Mouse (Mus musculus) E14TG2a.4 (cell line): ENCODE data around the gene Gm266.

Experiments used
- CTCF ChIP-seq: conservative IDR thresholded peaks from 2 replicates; pipeline ENCODE4 v1.5.1; 2014; ENCODE audit warnings: low read length
- NANOG ChIP-seq: IDR thresholded peaks from 2 replicates; pipeline ENCODE4 v1.6.1; 2014; ENCODE audit warnings: borderline replicate concordance, low read length, mixed read lengths
- POU5F1 ChIP-seq: IDR thresholded peaks from 2 replicates; pipeline ENCODE4 v1.6.1; 2014; ENCODE audit warnings: low read length, borderline replicate concordance

DNA sequence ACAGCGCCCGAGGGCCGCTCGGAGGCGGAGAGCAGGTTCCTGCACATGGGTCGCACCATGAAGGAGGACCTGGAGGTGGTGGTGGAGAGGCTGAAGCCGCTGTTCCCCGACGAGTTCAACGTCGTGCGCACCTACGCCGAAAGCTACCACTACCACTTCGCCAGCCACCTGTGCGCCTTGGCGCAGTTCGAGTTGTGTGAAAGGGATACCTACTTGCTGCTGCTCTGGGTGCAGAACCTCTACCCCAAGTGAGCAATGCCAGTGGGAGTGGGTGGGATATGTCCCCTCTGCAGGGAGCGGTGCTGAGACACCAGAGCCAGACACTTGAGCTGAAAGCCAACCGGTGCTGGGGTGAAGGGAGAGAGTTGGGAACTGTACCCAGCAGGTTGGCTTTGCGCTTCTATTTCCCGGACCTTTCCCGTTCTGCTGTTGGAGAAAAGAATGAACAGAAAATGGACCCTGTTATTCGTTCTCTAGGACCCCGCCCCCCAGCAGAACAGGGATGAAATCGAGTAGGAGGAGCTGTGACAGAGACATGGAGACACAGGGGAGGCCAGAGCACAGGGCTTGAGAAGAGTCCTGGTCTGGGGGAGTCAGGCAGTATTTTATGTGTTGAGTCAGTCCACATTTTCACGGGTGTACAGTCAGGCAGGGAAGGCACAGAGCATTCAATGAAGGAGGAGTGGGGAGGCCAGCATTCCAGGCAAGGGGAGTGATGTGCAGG, 39.6 kb downstream of the Gm266 start:
- TF ChIP-seq CTCF (no peak), NANOG (no peak), POU5F1 (no peak)
